Mouse (Mus musculus) thymus, adult 18-20 months (tissue): ENCODE measurements around the gene Chrnb2.
"Not testable (repeated sequence)": the region's sequence is repeated elsewhere in the genome, so short reads cannot be mapped to it uniquely, and the experiment has no call there.

Experiments used
- DNase-seq, 2 experiments: peaks; one replicate each; pipeline ENCODE4 v3.0.0; 2022; ENCODE audit warnings: mixed read lengths in 2 of 2

Gene Chrnb2

GRCm38 (mm10) chr3:89764119-89764724, at the start of gene Chrnb2:
Chrnb2 (minus strand) TSS chr3:89764632.
- DNase-seq = peak; percentile 31 to 44

- DNase-seq = no peak
These were observed 49.6 kb upstream of the Chrnb2 start for GRCm38 (mm10) chr3:89814051-89814450.

- no peak for DNase-seq
These were observed 47.7 kb upstream of the Chrnb2 start for GRCm38 (mm10) chr3:89812166-89812565.

GRCm38 (mm10) chr3:89810841-89811240, 46.4 kb upstream of the Chrnb2 start:
- DNase-seq = no peak

GRCm38 (mm10) chr3:89808638-89809037, 44.2 kb upstream of the Chrnb2 start:
- DNase-seq = no peak

GRCm38 (mm10) chr3:89807881-89808280, 43.4 kb upstream of the Chrnb2 start:
- no peak for DNase-seq

GRCm38 (mm10) chr3:89807171-89807570, 42.7 kb upstream of the Chrnb2 start:
- no peak for DNase-seq

GRCm38 (mm10) chr3:89806751-89807150, 42.3 kb upstream of the Chrnb2 start:
- DNase-seq = no peak

GRCm38 (mm10) chr3:89805179-89805578, 40.7 kb upstream of the Chrnb2 start:
- no peak for DNase-seq

GRCm38 (mm10) chr3:89802876-89803275, 38.4 kb upstream of the Chrnb2 start:
- DNase-seq = no peak

- DNase-seq = no peak
These were observed 37.0 kb upstream of the Chrnb2 start for GRCm38 (mm10) chr3:89801507-89801847.

- DNase-seq = no peak
These were observed 36.5 kb upstream of the Chrnb2 start for GRCm38 (mm10) chr3:89800774-89801506.

GRCm38 (mm10) chr3:89800078-89800477, 35.6 kb upstream of the Chrnb2 start:
- DNase-seq = not testable (repeated sequence)

GRCm38 (mm10) chr3:89799476-89799875, 35.0 kb upstream of the Chrnb2 start:
- DNase-seq = no peak

- no peak for DNase-seq
These were observed 34.1 kb upstream of the Chrnb2 start for GRCm38 (mm10) chr3:89798518-89798917.

GRCm38 (mm10) chr3:89796358-89796757, 31.9 kb upstream of the Chrnb2 start:
- DNase-seq = no peak

- no peak for DNase-seq
These were observed 31.3 kb upstream of the Chrnb2 start for GRCm38 (mm10) chr3:89795746-89796145.

GRCm38 (mm10) chr3:89794616-89795015, 30.2 kb upstream of the Chrnb2 start:
- no peak for DNase-seq

GRCm38 (mm10) chr3:89788680-89789352, 24.4 kb upstream of the Chrnb2 start:
- DNase-seq = no peak

GRCm38 (mm10) chr3:89786275-89786674, 21.8 kb upstream of the Chrnb2 start:
- no peak for DNase-seq

GRCm38 (mm10) chr3:89784991-89785753, 20.7 kb upstream of the Chrnb2 start:
- peak in 1 of 2 experiments; percentile 20 for DNase-seq

- DNase-seq = no peak
These were observed 17.2 kb upstream of the Chrnb2 start for GRCm38 (mm10) chr3:89781640-89782039.

GRCm38 (mm10) chr3:89780102-89780501, 15.7 kb upstream of the Chrnb2 start:
- no peak for DNase-seq
